Mouse (Mus musculus) liver, embryonic 14.5 days (tissue): Measurements from ENCODE around the gene Prr23a1.

ENCODE experiments used
- CTCF ChIP-seq: IDR thresholded peaks from 2 replicates; pipeline ENCODE4 v1.5.1; 2016; ENCODE audit warnings: antibody characterized with exemption, low read depth, control low read depth
- EP300 ChIP-seq: IDR thresholded peaks from 2 replicates; pipeline ENCODE4 v1.6.1; 2016; ENCODE audit warnings: antibody characterized with exemption, low read depth

- TF ChIP-seq EP300 (no peak), CTCF (no peak)
Observed at GRCm38 (mm10) chr9:98819481-98819880, 22.8 kb upstream of the Prr23a1 start.
